Mouse (Mus musculus): ENCODE data around the gene Kdsr. TPM values are rescaled to one million over a fixed set of nuclear protein-coding genes. Genes with fewer than 3 reads are reported as not detected.
"Not testable (repeated sequence)": the region's sequence is repeated elsewhere in the genome, so short reads cannot be mapped to it uniquely, and the experiment has no call there.

Gene Kdsr
- total and polyA plus RNA-seq, 3 experiments: 30.7 to 46.9 (median 43.5) TPM

DNA sequence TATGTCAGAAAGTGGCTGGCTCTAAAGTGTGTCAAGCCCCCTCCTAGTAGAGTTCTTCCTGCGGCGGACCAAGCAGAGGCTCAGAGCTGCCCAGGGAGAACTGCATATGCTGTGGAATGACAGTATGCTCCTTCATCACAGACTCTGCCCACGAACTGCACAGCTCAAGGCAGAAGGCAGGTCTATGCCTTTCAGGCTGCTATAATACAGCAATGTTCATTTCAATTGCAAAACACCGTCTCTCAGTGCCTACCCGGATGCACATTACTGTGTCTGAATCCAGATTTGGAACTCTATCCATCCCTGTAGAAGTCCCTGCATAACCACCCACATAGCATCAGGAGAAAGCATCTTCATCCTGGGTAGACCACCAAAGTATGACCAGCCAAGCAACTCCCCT lies 19.7 kb downstream of the Kdsr start:
- DNase-seq: no peak

DNA sequence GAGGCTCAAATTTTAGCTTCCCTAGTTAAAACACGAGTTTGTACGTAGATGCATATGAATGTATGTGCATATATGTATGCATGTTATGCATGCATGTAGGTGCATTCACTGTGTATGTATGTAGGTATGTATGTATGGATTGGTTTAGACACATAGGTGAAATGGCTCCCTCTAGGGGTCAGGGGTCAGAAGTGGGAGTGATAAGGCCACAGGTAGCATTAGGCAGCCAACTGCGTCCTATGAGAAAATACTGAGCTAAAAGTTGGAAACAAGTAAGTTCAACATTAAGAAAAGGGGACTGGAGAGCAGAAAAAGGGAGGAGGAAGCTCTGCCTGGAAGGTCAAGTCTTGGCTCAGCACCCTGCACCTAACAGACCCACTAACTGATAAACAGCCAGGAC lies 21.4 kb downstream of the Kdsr start:
- no peak for DNase-seq

DNA sequence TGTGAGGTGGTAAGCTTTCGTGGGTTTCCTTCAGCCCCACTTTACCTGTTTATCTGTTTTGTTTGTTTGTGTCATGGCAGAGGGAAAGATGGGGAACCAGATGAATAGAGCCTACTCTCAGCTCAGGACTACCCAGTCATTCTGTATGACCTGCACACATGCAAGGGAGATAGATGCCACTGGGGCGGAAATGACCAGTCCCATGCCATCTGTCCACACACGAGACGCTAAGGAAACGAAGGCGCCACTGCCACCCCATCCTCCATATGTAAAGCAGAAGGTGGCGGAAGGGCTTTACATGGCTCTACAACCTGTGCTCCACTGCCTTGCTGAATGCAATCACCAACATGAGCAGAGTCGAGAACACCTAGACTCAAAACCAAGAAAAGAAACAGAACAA lies 23.3 kb downstream of the Kdsr start:
- no peak for DNase-seq

DNA sequence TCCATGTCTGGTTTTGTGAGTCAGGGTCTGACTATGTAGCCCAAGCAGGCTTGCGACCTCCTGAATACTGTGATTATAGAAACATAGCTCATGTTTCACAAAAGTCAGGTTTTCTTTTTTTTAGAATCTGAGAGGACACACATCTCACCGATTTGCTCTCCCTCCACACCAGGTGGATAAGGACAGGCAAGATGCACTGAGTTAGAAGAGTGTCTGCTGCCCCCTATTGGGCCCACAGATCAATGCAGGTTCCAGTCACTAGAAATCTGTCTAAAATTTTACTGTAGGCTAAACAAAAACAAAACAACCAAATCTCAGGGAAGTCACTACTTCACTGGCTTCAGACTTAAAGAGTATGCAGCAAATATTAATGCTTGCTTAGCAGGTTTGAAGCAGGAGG lies 23.9 kb downstream of the Kdsr start:
- DNase-seq: no peak

DNA sequence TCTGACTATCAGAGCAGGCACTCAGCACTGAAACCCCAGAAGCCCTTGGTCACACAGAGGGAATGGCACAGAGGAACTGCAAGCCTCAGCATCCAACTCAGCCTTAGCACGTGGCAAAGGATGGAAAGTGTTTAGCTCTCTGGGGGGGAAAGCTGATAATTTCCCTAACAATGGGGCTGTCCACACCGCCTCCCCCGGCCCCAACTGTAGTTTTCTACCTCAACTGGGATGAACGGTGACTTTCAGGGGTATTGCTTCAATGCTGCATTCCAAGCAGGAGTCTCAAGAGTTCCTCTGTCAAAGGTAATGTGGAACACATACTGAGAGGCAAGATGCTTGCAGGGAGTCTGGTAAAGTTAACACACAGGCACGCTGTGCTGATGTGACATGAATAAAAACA lies 37.5 kb downstream of the Kdsr start:
- no peak for DNase-seq

- not testable (repeated sequence) for DNase-seq
These were observed 41.8 kb downstream of the Kdsr start for GRCm38 (mm10) chr1:106717736-106718135.

- DNase-seq: peak; percentile 67
These were observed 42.4 kb downstream of the Kdsr start for GRCm38 (mm10) chr1:106717071-106717601.

GRCm38 (mm10) chr1:106716141-106716540 lies 43.4 kb downstream of the Kdsr start:
- DNase-seq: no peak

GRCm38 (mm10) chr1:106715111-106716083 lies 44.1 kb downstream of the Kdsr start:
- no peak for DNase-seq

- DNase-seq: no peak
These were observed 45.0 kb downstream of the Kdsr start for GRCm38 (mm10) chr1:106714530-106714981.

- DNase-seq: peak; percentile 89
These were observed 45.7 kb downstream of the Kdsr start, which contains the start of gene Bcl2 for GRCm38 (mm10) chr1:106713621-106714529. Gene Bcl2 (minus strand): TSS chr1:106714274.

- peak; percentile 33 for DNase-seq
These were observed 47.2 kb downstream of the Kdsr start for GRCm38 (mm10) chr1:106712330-106712729.

DNA sequence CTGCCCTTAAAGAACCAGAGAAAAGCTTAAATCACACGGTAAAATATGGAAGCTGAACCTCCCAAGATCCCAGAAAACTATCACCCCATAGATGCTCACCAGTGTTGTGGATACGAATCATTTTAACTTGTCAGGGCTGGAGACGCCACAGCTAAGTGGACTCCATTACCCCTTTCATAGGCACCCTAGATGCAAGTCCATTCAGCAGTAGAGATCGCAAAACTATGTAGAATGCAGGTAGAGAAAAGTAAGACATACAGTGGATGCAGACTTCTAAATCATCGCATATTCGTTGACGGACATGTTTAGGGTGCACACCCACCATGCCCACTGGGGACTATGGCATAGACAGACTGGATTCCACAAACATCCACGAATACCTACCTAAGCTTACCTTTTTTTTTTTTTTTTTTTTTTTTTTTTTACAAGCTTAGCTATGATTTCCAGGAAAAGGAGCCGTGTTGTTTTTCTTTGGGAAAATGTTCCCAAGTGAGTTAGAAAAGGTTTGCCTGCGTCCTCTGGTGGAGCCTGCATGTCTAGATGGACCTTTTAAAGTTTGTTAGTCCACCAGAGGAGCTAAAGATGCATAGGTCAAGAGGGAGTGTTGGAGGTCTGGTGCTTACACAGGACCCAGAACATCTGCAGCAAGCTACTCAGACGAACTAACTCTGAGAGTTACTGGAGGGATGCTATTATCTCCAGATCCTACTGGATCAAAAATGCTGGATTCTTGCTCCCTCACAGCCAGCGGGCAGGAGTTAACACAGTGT lies 48.0 kb downstream of the Kdsr start:
- no peak for DNase-seq

DNA sequence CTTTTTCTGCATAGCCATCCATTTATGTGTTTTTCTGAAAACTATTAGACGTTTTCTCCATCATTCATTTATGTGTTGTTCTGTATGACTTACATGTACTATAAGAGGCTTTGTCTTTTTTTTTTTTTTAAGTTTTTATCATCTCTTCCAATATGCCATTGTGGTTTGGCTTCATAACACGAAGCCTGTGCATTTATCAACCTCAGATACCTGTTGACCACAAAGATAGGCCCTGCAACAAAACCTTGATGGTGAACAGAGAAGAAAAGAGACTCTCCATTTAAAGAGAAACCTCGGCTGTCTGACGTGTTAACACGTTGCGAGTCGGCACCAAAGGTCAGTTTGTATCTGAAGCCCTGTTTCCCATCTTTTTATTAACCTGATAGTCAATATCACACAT lies 49.3 kb downstream of the Kdsr start:
- DNase-seq: no peak

DNA sequence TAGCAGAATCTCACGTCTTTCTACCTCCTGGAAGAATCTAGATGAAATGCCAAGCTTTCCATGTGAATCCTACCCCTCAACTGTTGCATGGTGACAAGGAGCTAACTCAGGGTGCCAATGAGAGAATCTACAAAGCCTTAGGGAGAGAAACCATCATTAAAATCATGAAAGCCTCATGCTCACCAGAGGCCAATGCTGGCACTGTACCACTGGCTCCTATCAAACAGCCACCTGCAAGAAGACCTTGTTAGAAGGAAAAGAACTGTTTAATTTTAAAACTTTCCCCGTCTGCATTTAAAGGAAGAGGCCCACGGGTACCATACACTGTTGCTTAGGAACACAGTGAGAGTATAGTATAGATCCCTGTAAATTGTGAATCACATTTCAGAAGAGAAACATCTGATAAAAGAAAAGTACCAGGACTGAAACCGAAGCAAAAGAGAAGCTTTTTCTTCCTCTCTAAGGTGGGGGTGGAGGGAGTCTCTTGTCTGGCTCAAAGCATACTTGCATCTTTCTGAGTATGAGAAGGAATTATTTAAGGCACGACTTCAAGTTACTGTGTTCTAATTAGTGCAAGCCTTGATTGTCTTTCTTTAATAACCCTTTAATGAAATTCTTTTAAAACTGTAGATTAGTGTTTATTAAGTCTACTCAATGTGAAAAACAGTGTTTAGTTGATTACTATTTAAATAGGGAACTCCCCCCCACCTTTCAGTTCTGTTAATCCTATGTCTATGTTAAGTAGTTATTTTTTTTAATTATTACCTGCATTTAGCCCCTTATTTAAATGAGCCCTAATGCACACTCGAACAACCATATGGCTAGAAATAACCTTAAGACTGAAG lies 52.3 kb downstream of the Kdsr start:
- no peak for DNase-seq

GRCm38 (mm10) chr1:106703183-106703582 lies 56.3 kb downstream of the Kdsr start:
- no peak for DNase-seq

- no peak for DNase-seq
These were observed 56.9 kb downstream of the Kdsr start for GRCm38 (mm10) chr1:106702471-106703175.

GRCm38 (mm10) chr1:106700520-106701114 lies 58.9 kb downstream of the Kdsr start:
- no peak for DNase-seq

- no peak for DNase-seq
These were observed 63.1 kb downstream of the Kdsr start for GRCm38 (mm10) chr1:106696472-106696871.

Data from adrenal gland, adult 2 months (tissue).